In the genomic region with DNA sequence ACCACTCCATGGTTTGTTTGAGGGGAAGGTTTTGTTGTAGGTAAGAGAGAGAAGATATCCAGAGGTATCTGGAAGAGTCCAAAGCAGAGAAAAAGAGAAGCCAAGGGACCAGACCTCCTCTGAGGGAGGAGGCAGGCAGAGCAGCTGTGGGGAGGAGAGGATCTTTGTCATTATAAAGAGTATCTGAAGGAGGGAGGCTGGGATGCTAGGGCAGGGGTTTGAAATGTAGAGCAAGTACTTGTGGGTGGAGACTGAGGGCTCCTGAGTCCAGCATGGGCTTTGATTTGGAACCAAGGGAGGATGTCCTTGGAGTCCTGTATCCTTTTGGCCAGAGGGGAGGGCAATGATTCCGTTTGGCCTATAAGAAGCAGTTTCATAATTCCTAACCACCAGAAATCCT, we compare ENCODE assay signal across 14 mouse cellular contexts.
"Had no signal": no experiment of that assay in that cellular context is flagged by ENCODE, and none has a peak within 500 bp of the region (broad histone marks: within the 10 kb centered on the region; RNA-seq: fewer than 3 reads in every experiment).

No protein-coding gene starts in this region.

- H3K4me1 ChIP-seq: megakaryocyte, embryonic 14.5 days; midbrain, embryonic 13.5 days; midbrain, embryonic 15.5 days; neural tube, embryonic 12.5 days; stomach, embryonic 15.5 days had no signal

- H3K36me3 ChIP-seq: midbrain, embryonic 13.5 days; midbrain, embryonic 15.5 days; neural tube, embryonic 12.5 days; stomach, embryonic 15.5 days had no signal

- H3K9me3 ChIP-seq: megakaryocyte, embryonic 14.5 days; midbrain, embryonic 13.5 days; midbrain, embryonic 15.5 days; neural tube, embryonic 12.5 days; stomach, embryonic 15.5 days had no signal

- H3K9ac ChIP-seq: lung, embryonic 14.5 days; midbrain, embryonic 13.5 days; midbrain, embryonic 15.5 days; neural tube, embryonic 12.5 days; stomach, embryonic 15.5 days had no signal

- H3K27ac ChIP-seq: macrophage; midbrain, embryonic 13.5 days; midbrain, embryonic 15.5 days; neural tube, embryonic 12.5 days; stomach, embryonic 15.5 days; stomach, postnatal 0 days had no signal

- DNase-seq: lung, adult 18-20 months; lung, embryonic 14.5 days; lung, postnatal 10 days; right cerebral cortex, postnatal 14 days; thymus, postnatal 14 days; thymus, postnatal 4 days had no signal

- H3K4me2 ChIP-seq: lung, embryonic 14.5 days; midbrain, embryonic 11.5 days; midbrain, embryonic 13.5 days; midbrain, embryonic 15.5 days; neural tube, embryonic 12.5 days; stomach, embryonic 15.5 days had no signal

- H3K27me3 ChIP-seq: megakaryocyte, embryonic 14.5 days; midbrain, embryonic 13.5 days; midbrain, embryonic 15.5 days; neural tube, embryonic 12.5 days; stomach, embryonic 15.5 days had no signal

- ATAC-seq: midbrain, embryonic 13.5 days; midbrain, embryonic 15.5 days had no signal

- H3K4me3 ChIP-seq: megakaryocyte, embryonic 14.5 days; midbrain, embryonic 13.5 days; midbrain, embryonic 15.5 days; neural tube, embryonic 12.5 days; stomach, embryonic 15.5 days had no signal
